Mouse (Mus musculus): ENCODE results near the gene Miga1. TPM values are rescaled to one million over a fixed set of nuclear protein-coding genes. Genes with fewer than 3 reads are reported as not detected.
A peak's percentile ranks its signal among the peaks of the same experiment; 100 is the strongest.

The Miga1 gene
- total and polyA plus RNA-seq, 2 experiments from 2014 or later = 18.7 to 28.2 TPM

GRCm38 (mm10) chr3:152355361-152355760 is 15.2 kb upstream of the Miga1 start:
- no peak overlapping the region for H3K27ac ChIP-seq (ENCODE audit: low read depth, low read length)
- H3K4me2 ChIP-seq (ENCODE audit: low read depth, low read length, poor library complexity, severe bottlenecking) = no peak overlapping the region
- no peaks in the 10 kb centered on the region for H3K27me3 ChIP-seq (ENCODE audit: insufficient read depth, low read length)
- DNase-seq (ENCODE audit: low spot score) (no peak), ATAC-seq (ENCODE audit: low FRiP score) (no peak)
- TF ChIP-seq CTCF (IDR thresholded peaks at IDR 0.05) = no peak
- H3K9me3 ChIP-seq (ENCODE audit: low read length) = no peaks in the 10 kb centered on the region
- no peak overlapping the region for H3K4me3 ChIP-seq (ENCODE audit: low read depth, low read length)
- H3K4me1 ChIP-seq (ENCODE audit: insufficient read depth, low read length) = no peaks in the 10 kb centered on the region
- H3K9ac ChIP-seq (replicated peaks; ENCODE audit: low read length, poor library complexity, severe bottlenecking) = no peak overlapping the region
- peaks cover 15% of the 10 kb centered on the region; the same call in 1 of the 2 replicates for H3K36me3 ChIP-seq (ENCODE audit: insufficient read depth, low read length)
- 67% methylated on average over 5 of the region's 5 CpGs for WGBS

- peak; percentile 27 for DNase-seq (ENCODE audit: low spot score)
- H3K4me2 ChIP-seq (ENCODE audit: low read depth, low read length, poor library complexity, severe bottlenecking) = no peak overlapping the region
- H3K4me3 ChIP-seq (ENCODE audit: low read depth, low read length) = no peak overlapping the region
- H3K27ac ChIP-seq (ENCODE audit: low read depth, low read length) = no peak overlapping the region
- no peaks in the 10 kb centered on the region; the same call in 1 of the 2 replicates for H3K4me1 ChIP-seq (ENCODE audit: insufficient read depth, low read length)
- no peak for TF ChIP-seq CTCF (IDR thresholded peaks at IDR 0.05)
- WGBS = 62% methylated on average over 10 of the region's 10 CpGs
- no peak overlapping the region for H3K9ac ChIP-seq (replicated peaks; ENCODE audit: low read length, poor library complexity, severe bottlenecking)
- no peaks in the 10 kb centered on the region for H3K9me3 ChIP-seq (ENCODE audit: low read length)
- H3K36me3 ChIP-seq (ENCODE audit: insufficient read depth, low read length) = 0 out of 2 replicates have a peak, but pooled peaks cover 5% of the 10 kb centered on the region
- no peaks in the 10 kb centered on the region for H3K27me3 ChIP-seq (ENCODE audit: insufficient read depth, low read length)
- ATAC-seq (ENCODE audit: low FRiP score) = no peak
These were observed 13.4 kb upstream of the Miga1 start for GRCm38 (mm10) chr3:152353434-152354177.

- no peaks in the 10 kb centered on the region for H3K27me3 ChIP-seq (ENCODE audit: insufficient read depth, low read length)
- H3K27ac ChIP-seq (ENCODE audit: low read depth, low read length) = no peak overlapping the region
- TF ChIP-seq CTCF (IDR thresholded peaks at IDR 0.05) = no peak
- WGBS = 89% methylated on average over 4 of the region's 4 CpGs
- ATAC-seq (ENCODE audit: low FRiP score) (no peak), DNase-seq (ENCODE audit: low spot score) (no peak)
- H3K36me3 ChIP-seq (ENCODE audit: insufficient read depth, low read length) = 0 out of 2 replicates have a peak, but pooled peaks cover 3% of the 10 kb centered on the region
- no peak overlapping the region for H3K4me3 ChIP-seq (ENCODE audit: low read depth, low read length)
- H3K4me2 ChIP-seq (ENCODE audit: low read depth, low read length, poor library complexity, severe bottlenecking) = no peak overlapping the region
- peaks cover 4% of the 10 kb centered on the region for H3K4me1 ChIP-seq (ENCODE audit: insufficient read depth, low read length)
- no peak overlapping the region for H3K9ac ChIP-seq (replicated peaks; ENCODE audit: low read length, poor library complexity, severe bottlenecking)
- H3K9me3 ChIP-seq (ENCODE audit: low read length) = no peaks in the 10 kb centered on the region
These were observed 12.1 kb upstream of the Miga1 start for GRCm38 (mm10) chr3:152352289-152352688.

- no peaks in the 10 kb centered on the region for H3K36me3 ChIP-seq (ENCODE audit: insufficient read depth, low read length)
- DNase-seq (ENCODE audit: low spot score) (no peak), ATAC-seq (ENCODE audit: low FRiP score) (no peak)
These were observed 10.8 kb upstream of the Miga1 start for GRCm38 (mm10) chr3:152350966-152351365.

GRCm38 (mm10) chr3:152350431-152350830 is 10.2 kb upstream of the Miga1 start:
- Histone ChIP-seq H3K36me3 (ENCODE audit: insufficient read depth, low read length) (no peaks in the 10 kb centered on the region), H3K4me1 (ENCODE audit: insufficient read depth, low read length) (peaks cover 4% of the 10 kb centered on the region), H3K4me2 (ENCODE audit: low read depth, low read length, poor library complexity, severe bottlenecking) (no peak overlapping the region), H3K4me3 (ENCODE audit: low read depth, low read length) (no peak overlapping the region), H3K27ac (ENCODE audit: low read depth, low read length) (no peak overlapping the region), H3K9ac (replicated peaks; ENCODE audit: low read length, poor library complexity, severe bottlenecking) (no peak overlapping the region), H3K9me3 (ENCODE audit: low read length) (no peaks in the 10 kb centered on the region), H3K27me3 (ENCODE audit: insufficient read depth, low read length) (no peaks in the 10 kb centered on the region)
- ATAC-seq (ENCODE audit: low FRiP score) (no peak), DNase-seq (ENCODE audit: low spot score) (no peak)
- TF ChIP-seq CTCF (IDR thresholded peaks at IDR 0.05) = no peak
- WGBS = 81% methylated on average over 3 of the region's 3 CpGs

More at GRCm38 (mm10) chr3:152350966-152351365, 10.8 kb upstream of the Miga1 start:
- no peak overlapping the region for H3K27ac ChIP-seq (ENCODE audit: low read depth, low read length)
- no peaks in the 10 kb centered on the region for H3K9me3 ChIP-seq (ENCODE audit: low read length)
- 88% methylated on average over 5 of the region's 5 CpGs for WGBS
- H3K4me3 ChIP-seq (ENCODE audit: low read depth, low read length) = no peak overlapping the region
- no peak for TF ChIP-seq CTCF (IDR thresholded peaks at IDR 0.05)
- H3K4me2 ChIP-seq (ENCODE audit: low read depth, low read length, poor library complexity, severe bottlenecking) = no peak overlapping the region
- H3K9ac ChIP-seq (replicated peaks; ENCODE audit: low read length, poor library complexity, severe bottlenecking) = no peak overlapping the region
- H3K4me1 ChIP-seq (ENCODE audit: insufficient read depth, low read length) = peaks cover 4% of the 10 kb centered on the region
- no peaks in the 10 kb centered on the region for H3K27me3 ChIP-seq (ENCODE audit: insufficient read depth, low read length)

- Histone ChIP-seq H3K4me2 (ENCODE audit: low read depth, low read length, poor library complexity, severe bottlenecking) (0 out of 2 replicates have a peak overlapping the region, but pooled peaks have one; percentile 65), H3K27ac (ENCODE audit: low read depth, low read length) (no peak overlapping the region), H3K9me3 (ENCODE audit: low read length) (no peaks in the 10 kb centered on the region), H3K4me1 (ENCODE audit: insufficient read depth, low read length) (peaks cover 4% of the 10 kb centered on the region), H3K4me3 (ENCODE audit: low read depth, low read length) (no peak overlapping the region), H3K36me3 (ENCODE audit: insufficient read depth, low read length) (no peaks in the 10 kb centered on the region), H3K9ac (replicated peaks; ENCODE audit: low read length, poor library complexity, severe bottlenecking) (no peak overlapping the region), H3K27me3 (ENCODE audit: insufficient read depth, low read length) (no peaks in the 10 kb centered on the region)
- ATAC-seq (ENCODE audit: low FRiP score) (no peak), DNase-seq (ENCODE audit: low spot score) (no peak)
- WGBS = 85% methylated on average over 10 of the region's 10 CpGs
- TF ChIP-seq CTCF (IDR thresholded peaks at IDR 0.05) = no peak
These were observed 8.0 kb upstream of the Miga1 start for GRCm38 (mm10) chr3:152348011-152348830.

Data from midbrain, postnatal 0 days (tissue).